Mouse (Mus musculus) cerebellum, adult (tissue): ENCODE measurements around the gene Abca12.

Source experiments
- ATAC-seq: cut with Nextera tagmentation; 2 replicates; pipeline ENCODE4 v1.9.2; 2017; ENCODE audit warnings: mild to moderate bottlenecking, moderate library complexity, mixed read lengths; ENCODE audit not compliant: insufficient number of reproducible peaks, low FRiP score, low TSS enrichment

The Abca12 gene

DNA sequence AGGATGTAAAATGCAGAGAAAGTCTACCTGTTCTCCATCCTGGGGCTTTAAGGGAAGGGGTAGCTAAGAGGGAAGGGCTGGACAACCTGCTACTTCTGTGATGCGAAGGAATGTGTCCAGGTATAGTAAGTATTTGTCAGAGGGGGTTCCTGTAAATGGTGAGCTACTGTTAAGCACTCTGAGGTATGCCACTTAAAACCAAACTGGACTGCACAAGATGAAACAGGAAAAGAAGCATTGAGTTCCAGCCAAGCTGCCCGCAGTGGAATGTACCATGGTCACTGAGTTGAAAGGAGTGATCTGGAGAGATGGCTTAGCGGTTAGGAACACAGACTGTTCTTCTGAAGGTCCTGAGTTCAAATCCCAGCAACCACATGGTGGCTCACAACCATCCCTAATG, 179.4 kb downstream of the Abca12 start:
- no peak for ATAC-seq

DNA sequence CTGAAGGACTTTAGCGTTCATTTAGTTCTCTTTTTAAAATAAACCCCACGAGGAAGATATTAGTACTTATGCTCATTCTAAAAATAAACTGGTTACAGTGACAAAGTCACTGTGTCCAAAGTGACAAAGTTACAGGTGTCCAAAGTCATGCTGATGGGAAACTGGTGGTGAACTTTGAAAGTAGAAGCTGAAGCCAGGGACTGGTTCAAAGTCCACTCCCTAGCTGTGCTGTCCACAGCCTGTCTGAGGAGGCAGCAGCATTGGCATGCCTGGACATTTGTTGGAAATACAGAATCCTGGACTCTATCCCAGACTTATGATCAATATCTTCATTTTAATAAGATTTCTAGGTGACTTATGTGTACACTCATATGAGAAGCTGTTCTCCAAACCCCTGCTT, 183.5 kb downstream of the Abca12 start:
- ATAC-seq, result no peak

DNA sequence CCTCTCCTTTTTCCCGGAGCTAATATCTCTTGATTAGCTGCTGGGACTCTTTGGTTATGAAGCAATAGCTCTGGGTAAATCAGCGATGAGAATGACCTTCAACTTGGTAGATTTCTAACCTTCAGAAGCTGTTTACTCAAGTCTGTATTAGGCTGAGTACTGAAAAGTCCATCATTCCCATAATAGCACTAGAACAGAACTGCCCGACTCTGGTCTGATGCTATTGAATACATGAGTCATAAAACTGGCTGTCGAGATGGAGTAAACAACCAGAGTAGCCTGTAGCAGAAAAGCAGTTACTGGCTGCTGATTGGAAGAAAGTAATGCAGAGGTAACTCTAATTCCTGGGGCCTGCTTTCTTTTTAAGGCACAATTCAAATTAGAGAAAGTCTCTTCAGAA, 211.1 kb downstream of the Abca12 start:
- ATAC-seq, result no peak

DNA sequence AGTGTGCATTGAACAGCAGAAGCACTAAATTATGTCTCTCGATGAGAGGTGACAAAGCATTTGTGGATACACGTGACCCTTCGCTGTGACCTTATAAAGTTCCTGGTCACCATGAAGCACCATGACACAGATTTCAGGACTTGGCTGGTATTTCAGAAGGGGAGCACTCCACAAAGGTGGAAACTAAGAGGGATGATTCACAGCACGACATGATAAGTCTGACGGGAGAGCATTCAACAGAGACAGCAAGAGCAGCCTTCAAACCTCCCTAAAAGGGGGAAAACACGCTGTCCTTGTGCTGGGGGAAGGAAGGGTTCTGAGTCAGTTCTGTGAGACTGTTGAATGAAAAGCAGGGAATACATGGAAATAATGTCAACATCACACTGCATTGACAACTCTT, 218.5 kb downstream of the Abca12 start:
- ATAC-seq, result no peak

DNA sequence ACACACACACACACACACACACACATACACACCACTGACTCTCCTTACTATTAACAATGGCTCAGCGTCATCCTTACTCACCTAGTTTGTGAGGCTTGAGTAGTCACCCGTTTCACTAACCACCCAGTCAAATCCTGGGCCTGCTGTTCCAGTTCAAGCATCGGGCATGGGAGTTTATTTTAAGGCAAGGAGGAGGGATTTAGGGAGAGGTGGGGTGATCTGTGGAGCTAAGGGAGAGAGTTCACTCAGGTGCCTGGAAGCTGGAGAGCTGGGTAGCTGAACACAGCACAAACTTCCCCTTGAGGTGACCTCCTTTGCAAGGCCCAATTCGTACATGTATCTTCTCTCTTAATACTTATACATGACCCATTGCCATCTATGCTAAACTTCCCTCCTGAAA, 219.4 kb downstream of the Abca12 start:
- ATAC-seq, result no peak

DNA sequence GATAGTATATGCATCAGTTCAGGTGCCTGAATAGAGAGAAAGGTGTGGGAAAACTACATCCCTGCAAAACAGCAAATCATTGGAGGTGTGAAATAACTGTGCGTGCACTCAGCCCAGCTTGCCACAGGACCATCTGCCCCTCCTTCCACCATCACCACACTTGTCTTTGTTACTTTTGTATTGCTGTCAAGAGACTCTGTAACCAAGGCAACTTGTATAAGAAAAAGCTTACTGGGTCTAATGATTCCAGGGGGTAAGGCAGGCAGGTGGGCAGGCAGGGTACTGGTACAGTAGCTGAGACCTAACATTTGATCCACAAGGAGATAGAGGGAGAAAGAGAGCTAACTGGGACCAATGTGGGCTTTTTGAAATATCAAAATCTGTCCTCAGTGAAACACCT, 220.8 kb downstream of the Abca12 start:
- no peak for ATAC-seq
